Mouse (Mus musculus) embryonic fibroblast, embryonic 13.5 days (primary cell): ENCODE data around the gene Eif2b3.

Experiments
- CTCF ChIP-seq: IDR thresholded peaks from 2 replicates; pipeline ENCODE4 v1.5.1; 2011; ENCODE audit warnings: mild to moderate bottlenecking, control low read depth, low read length, moderate library complexity, borderline replicate concordance; ENCODE audit not compliant: insufficient read depth
- POLR2A ChIP-seq: IDR thresholded peaks from 2 replicates; pipeline ENCODE4 v1.6.1; 2011; ENCODE audit warnings: low read depth, mild to moderate bottlenecking, control low read depth, low read length, moderate library complexity

GRCm38 (mm10) chr4:117113237-117113636 is 94.0 kb downstream of the Eif2b3 start:
- no peak for TF ChIP-seq CTCF
- no peak for TF ChIP-seq POLR2A
